Mouse (Mus musculus): ENCODE data around the gene Nfix.
"Not testable (repeated sequence)": the region's sequence is repeated elsewhere in the genome, so short reads cannot be mapped to it uniquely, and the experiment has no call there.

DNA sequence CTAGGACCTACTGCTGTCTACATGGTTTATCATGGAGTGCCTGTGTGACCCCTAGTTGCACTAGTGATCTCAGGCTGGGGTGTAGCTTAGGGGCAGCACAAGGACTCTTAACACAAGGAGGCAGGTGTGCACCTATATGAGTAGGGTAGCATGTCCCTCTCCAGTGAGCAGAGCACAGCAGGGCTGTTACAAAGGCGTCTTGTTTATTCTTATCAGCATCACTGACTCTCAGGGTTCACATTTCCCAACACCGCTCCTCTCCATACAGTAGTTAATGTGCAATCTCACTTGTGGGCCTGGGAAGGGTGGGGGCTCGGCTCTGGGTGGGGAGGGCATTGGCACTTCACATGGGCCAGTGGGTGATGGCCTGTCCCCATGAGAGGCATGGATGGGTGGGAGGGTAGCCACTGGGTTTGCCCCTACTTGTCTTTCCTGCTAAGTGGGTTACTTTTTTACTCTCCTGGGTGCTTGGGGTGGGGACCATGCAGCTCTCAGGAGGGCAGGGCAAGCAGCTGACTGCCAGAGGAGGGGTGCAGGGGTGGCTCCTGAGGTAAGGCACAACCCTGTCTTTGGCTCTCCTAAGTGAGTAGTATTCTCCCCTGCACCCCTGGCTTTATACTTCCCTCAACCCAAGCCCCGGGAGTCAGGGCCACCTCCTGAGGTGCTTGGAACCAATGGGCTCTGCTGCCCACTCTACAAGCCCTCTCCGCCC lies 129.7 kb downstream of the Nfix start:
- TF ChIP-seq CTCF (conservative IDR thresholded peaks at IDR 0.05; ENCODE audit: insufficient read depth, insufficient read length, low read depth, low read length); POLR2A (IDR thresholded peaks at IDR 0.05; ENCODE audit: low read depth, low read length): not testable (repeated sequence)

Measured in kidney, adult 2 months (tissue).